Mouse (Mus musculus): ENCODE data around the gene Fos.

GRCm38 (mm10) chr12:85443456-85443855 is 30.2 kb upstream of the Fos start:
- TF ChIP-seq CTCF (IDR thresholded peaks at IDR 0.05; ENCODE audit: borderline replicate concordance, insufficient read depth, low read depth, low read length) (no peak), POLR2A (IDR thresholded peaks at IDR 0.05; ENCODE audit: borderline replicate concordance, insufficient read depth, low read length) (no peak)

Measured in cerebellum, adult 2 months (tissue).